Mouse (Mus musculus) left cerebral cortex, adult 8-10 months (tissue): Measurements from ENCODE around the gene Resf1. TPM values are rescaled to one million over a fixed set of nuclear protein-coding genes. Genes with fewer than 3 reads are reported as not detected.
"Not testable (repeated sequence)": the region's sequence is repeated elsewhere in the genome, so short reads cannot be mapped to it uniquely, and the experiment has no call there.

Source experiments
- DNase-seq, 2 experiments: peaks; one replicate each; pipeline ENCODE4 v3.0.0; 2022; ENCODE audit warnings: low spot score in 2 of 2
- total RNA-seq, 4 experiments: library from RNA; stranded (reverse); gene quantifications; 2 replicates each; pipeline ENCODE4 v1.2.4; 2022

The Resf1 gene
- total RNA-seq: 10 to 100 TPM; 14.6 to 20.4 (median 15.8) TPM

DNA sequence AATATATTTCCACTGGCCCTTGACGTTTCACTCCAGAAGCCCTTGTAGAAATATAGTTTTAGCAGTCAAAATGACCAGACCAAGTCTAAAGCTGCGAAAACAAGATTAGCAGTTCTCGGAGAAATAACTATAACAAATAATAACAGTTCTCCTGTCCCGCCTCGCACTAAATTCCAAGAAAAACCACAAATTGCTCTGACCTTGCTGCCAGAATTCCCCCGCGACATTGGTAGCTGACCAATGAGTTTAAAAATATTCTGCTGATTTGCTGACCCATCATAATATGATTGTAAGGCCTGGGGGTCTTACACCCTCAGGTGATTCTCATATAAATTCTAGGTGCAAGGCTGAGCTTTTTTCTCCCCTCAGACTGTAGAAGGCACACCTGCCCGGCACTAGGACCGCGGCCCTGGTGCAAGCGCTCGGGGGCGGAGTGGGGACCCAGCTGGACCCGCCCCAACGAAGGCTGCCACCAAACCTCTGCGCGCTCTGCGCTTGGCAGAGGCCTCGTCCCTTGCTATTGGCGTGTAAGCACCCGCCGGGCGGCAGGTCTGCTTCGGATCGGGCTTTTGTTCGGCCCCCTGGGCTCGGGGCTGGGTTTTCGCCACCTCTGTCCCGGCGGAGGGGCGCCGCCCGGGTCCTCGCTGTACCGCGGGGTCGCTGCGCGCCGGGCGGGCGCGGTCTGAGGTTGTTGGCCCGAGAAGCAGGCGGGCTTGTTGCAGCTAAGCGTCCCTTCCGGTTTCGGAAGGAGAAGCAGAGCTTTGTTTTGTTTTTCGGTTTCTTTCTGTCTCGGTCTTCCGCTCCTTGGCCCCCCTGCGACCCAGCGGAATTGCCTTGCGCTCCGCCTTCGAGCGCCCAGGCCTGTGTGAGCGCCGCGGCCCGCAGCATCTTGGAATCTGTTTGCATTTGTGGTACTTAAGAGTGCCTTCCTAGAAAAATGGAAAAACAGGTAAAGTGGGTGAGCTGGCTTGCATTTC, at the start of gene Resf1:
Resf1 (plus strand) TSS at position 459 of the 977 bp plus-strand sequence.
- DNase-seq: peak; percentile 74 to 84

DNA sequence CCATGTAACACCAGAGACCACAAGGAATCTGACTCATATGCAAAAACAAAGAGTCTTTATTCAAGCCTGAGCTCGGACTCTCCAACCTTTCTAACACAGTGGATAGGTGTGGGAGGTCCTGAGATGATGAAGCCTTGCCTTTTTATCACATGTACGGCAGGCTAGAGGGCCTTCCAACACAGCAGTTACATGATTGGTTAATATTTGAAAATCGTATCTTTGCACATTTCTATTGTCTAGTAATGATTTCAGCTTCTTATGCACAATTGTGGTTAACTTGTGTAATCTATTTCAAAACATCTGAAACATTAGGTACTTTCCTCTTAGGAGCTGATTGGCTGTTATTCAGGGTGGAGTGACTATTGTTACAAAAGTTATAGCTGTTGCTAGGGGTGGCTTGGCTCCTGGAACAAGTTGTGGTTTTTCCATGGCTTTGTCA, 48.4 kb upstream of the Resf1 start:
- DNase-seq: no peak

DNA sequence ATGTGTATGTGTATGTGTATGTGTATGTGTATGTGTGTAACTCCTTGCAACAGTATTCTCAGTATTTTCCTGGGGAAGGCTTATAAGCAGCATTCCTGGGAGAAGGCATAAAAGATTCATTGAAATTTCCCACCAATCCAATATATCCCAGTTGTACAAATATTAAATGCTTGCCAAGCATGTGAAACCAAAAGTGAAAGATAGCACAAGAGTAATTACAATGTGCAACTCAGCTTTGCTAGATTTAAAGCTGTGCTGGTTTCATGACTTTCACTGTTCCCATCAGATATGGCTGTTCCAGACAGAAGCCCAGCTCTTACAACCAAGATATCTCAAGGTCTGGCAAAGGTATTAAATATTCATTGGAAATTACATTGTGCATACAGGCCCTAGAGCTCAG, 41.3 kb upstream of the Resf1 start:
- DNase-seq: no peak

DNA sequence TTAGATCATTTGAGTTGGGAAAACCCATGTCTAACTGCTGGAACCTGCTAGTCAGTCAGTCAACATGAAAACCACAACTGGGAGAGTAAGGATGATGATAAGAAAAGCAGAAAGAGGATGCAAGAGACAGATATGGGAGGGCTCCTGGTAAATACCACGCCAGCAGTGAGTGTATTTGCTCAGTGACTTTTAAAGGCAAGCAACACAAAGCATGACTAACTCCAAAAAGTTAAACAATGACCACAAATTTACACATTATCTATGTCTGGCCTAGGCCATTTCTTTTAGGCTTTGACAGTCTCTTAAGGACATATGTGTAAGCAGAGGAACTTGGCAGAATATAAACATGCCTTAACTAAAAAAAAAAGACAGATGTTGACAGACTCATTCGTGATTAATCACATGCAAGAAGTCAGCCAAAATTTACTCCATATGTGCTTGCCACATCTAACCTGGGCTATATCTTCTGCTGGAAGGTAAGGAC, 30.9 kb upstream of the Resf1 start:
- no peak for DNase-seq

DNA sequence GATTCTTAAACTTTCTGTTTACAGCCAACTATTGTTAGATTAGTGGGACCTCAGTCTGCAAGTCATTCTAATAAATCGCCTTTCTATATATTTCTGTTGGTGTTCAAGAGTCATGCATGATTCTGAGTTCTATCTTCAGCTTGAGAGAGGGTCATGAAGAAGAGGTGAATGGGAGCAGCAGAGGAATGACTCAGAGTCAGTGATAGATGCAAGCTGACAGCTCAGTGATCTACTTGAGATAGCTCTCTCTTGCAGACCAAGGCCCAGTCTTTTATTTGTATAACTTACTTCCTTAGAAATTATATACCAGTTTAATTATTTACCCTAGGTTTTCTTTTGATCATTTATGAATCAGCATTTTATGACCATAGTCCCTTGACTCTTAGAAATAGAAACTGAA, 30.3 kb upstream of the Resf1 start:
- DNase-seq: no peak

DNA sequence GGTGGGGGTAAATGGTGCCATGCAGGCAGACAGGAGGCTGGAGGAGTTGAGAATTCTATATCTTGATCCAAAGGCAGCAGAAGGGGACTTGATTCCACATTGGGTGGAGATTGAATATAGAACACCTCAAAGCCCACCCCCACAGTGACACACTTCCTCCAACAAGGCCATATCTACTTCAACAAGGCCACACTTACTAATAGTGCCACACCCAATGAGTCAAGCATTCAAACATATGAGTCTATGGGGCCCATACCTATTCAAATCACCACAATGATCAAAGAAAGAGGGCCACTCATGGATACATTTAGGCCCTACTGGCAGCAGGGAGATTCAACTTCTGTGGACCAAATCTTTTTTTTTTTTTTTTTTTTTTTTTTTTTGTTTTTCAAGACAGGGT, 28.7 kb upstream of the Resf1 start:
- DNase-seq: no peak

DNA sequence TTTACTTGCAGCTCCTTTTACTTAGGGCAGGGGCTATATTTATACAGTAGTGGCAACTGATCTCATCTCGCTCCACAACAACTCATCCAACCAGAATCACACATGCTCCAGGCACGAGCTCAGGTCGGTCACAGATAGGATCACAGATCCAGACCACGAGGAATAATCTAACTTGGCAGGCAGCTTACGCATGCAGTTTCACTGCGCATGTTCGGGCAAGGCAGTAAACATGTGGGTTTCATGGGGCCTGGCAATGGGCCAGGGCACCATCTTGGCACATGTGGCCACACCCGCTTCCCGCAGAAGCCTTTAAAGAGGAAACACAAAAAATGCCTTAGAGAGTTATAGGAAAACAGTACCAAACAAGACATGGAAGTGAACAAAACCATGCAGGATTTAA, 21.0 kb upstream of the Resf1 start:
- not testable (repeated sequence) for DNase-seq

DNA sequence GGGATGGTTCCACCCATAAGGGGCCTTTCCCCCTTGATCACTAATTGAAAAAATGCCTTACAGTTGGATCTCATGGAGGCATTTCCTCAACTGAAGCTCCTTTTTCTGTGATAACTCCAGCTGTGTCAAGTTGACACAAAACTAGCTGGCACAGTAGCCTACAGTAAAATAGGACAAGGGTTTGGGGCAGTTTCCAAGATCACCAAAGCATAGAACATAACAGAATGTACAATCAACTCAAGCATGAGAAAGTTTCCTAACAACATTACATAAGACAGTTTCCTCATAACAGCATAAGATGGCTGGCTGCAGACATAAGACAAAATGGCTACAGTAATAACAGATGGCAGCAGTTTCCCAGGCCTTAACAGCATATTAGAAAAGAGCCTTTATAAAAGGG, 6.0 kb upstream of the Resf1 start:
- DNase-seq: not testable (repeated sequence)

DNA sequence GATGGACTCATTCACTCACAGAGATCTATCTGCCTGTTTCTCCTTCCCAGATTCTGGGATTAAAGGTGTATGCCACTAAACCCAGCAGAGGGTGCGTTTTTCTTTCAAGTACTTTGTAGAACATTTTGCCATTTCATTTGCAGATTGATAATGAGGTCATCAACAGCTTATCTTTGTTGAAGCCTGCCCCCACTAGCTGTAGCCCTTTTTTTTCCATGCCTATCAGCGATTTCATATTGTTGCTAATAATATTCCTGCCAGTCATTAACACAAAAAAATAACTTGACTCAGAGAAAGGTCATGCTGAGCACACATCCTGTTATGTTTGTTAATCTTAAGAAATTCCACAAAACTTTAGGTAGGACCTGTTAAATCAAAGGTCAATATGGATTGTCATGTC, 2.1 kb upstream of the Resf1 start:
- no peak for DNase-seq

DNA sequence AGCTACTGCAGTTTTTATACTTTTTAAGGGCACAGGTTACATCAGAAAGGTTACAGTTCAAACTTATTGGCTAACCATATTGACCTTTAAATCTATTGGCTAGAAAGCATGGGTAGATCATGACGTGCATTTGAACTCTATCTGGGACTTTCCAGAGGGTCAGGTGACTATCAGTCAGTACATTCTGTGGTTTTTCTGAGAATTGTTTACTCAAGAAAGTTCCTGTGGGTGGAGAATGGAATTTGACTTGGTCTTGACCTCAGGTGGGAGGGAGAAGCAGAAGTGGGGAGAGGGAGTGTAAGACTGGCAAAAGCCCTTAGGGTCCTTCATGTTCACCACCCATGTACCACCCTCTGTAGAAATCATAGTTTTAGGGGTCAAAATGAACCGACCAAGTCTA, 1.4 kb upstream of the Resf1 start:
- DNase-seq: no peak

DNA sequence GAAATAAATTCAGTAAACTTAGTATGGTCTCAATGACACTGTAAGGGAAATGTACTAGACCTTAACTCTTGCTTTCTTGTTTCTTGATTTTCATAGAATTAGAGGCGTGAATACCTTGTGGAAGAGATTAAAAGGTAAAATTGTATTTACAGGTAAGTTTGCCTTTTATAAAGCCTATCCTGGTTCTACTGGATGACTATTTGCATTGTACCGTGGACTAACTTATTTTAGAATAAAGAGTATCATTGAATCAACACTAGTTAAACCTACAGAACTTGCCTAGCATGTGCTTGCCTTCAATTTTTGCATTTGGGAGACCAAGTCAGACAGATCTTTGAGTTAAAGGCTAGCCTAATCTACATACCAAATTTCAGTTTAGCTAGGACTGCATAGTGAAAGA, 1.0 kb downstream of the Resf1 start:
- no peak for DNase-seq

DNA sequence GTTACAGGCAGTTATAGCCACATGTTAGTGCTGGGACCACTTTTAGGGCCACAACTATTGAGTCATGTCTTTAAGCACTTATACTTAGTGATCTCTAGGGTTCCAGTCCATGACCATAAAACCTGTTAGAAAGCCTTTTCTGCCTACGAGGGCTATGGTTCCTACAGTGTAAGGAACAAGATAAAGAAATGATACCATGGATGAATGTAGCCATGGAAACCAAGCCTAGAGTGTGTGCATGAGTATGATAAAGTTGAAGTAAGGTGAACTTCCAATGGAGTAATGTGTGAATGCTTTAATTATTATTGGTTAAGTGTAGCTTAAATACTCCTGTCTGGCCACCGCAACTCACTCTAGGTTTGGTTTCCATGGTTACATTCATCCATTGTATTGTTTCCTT, 1.8 kb downstream of the Resf1 start:
- no peak for DNase-seq

DNA sequence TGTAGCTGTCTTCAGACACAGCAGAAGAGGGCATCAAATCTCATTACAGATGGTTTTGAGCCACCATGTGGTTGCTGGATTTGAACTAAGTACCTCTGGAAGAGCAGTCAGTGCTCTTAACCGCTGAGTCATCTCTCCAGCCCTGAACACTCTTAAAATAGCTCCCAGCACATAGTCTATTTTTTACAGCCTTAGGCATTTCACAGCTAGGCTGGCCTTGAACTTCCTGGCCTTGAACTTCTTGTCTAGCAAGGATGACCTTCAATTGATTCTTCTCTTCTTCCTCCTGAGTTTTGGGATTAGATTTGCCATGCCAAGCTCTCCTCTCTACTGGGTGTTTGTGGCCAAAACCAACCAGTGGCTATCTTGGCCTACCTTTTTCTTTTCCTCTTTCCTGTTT, 2.6 kb downstream of the Resf1 start:
- no peak for DNase-seq

DNA sequence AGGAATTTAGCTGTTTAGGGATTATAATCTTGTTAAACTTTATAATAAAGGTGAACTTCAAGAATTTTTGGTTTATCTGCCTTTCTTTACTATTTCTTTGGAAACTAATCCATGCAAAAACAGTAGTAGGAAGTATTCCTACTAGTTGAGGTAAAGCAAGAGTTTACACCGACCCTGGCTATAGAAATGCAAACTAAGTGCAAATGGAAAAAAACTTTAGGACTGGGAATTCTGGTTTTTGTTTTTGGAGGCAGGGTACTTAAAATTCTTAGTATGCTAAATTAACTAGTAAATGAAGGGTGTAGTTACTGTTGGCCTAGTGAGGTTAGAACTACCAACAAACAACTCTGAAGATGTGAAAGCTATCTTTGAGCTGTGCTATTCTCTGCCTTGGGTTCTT, 3.0 kb downstream of the Resf1 start:
- DNase-seq: no peak

DNA sequence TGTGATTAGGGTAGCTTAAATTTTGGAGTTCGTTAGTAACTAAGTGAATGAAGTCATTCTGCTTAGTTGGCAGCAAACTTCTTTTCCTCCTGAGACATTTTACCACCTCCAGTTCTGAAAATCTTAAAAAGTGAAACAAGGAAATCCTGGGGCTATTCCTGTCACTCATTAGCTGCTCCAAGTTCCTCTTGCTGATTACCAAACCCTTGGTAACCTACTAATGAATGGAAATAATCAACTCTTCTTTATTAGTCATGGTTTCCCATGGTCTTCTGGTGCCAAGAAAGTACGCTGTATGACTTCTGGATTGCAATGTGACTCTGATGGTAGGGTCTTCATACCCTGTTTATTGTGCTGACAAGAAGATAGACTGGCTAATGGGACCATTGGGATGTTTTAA, 5.7 kb downstream of the Resf1 start:
- no peak for DNase-seq

DNA sequence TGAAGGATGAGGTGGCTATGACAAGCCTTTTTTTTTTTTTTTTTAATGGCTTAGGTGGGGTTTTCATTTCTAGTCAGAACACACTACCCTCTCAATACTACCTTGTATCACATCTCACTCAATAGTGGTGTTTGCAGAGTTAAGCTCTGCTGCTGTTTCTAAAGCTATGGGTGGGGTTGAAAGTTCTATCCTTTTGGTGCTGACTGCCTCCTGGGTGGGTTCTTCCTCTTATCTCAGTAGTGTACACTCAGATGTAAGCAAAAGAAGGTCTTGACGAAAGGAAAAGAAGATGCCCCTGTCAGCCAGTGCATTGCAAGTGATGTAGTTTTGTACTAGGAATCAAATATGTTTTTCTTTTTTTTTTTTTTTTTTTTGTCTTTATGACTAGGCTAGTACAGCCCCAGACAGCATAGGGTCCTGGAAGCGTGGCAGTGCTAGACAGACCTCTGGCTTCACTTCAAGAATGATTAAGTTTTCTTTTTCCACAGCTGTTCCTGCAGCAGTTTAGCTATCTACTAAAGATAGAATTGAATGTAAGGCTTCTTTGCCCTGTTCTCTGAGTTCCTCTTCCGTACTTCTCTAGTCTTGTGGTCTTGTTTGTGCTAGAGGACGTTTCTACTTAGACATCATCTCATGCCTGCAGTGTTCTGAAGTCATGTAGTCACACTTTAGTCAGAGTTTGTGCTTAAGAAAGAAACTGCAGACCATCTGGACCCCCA, 14.5 kb downstream of the Resf1 start:
- no peak for DNase-seq

DNA sequence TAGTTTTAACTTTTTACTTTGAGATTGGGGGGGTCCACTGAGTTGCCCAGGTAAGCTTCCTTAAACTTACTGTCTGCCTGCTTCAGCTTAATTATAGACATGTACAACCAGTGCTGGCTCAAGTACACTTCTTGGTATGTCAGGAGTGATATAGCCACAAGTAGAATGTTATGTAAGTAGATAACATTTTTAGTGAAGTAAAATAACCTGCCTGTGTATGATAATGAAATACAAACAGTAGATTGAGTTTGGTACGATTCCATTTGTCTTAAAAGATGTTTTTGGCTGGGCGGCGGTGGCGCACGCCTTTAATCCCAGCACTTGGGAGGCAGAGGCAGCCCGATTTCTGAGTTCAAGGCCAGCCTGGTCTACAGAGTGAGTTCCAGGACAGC, 15.0 kb downstream of the Resf1 start:
- DNase-seq: no peak

DNA sequence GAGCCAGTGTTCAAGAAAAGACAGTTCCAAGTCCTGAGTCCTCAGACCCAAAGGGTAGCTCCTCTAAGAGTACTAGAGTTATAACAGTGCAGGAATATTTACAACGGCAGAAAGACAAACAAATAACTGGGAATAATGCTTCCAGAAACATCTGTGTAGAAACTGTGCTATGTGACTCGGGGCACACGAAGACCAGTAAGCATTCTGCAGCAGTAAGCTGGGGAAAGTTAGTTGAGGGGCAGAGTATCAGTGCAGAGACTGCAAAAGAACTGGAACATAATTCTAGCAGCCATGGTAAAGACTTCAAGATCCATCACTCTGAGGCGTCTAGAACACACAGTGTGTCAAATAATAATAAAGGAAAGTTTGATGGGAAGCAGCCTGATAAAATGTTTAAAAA, 19.9 kb downstream of the Resf1 start:
- no peak for DNase-seq

DNA sequence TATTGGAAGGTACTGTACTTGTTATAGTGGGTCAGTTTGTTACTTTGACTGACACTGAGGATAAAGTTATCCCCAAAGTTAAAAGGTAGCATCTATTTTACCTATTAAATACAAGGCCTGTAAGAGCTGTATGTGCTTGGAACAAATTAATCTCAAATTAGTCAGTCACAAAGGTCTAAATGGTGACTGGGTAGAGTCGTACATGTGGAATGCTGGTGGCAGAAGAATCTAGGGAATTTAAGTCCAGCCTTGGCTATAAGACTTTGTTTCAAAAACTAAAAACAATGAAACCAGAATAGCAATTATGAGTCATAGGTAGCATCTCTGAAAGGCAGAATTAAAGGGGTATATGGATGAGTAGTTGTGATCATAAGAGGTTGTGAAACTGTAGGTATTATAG, 21.1 kb downstream of the Resf1 start:
- DNase-seq: no peak

DNA sequence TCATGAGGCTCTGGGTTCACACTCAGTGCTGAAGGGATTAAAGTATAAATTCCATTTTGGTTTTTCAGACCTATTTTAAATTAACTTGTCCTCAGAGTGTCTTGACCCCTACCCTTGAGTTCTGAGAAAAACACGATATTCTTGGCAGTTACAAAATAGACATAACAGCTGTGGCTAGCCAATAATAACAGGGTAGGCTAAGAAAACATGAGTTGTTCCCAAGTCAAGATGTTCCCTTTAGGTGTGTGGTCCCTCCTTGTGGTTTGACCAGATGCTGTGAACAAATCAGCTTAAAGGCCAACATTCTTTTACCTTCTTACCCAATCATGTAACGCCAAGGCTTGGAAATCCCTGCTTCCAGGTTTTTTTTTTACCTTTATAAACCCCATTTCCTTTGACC, 23.8 kb downstream of the Resf1 start:
- no peak for DNase-seq

DNA sequence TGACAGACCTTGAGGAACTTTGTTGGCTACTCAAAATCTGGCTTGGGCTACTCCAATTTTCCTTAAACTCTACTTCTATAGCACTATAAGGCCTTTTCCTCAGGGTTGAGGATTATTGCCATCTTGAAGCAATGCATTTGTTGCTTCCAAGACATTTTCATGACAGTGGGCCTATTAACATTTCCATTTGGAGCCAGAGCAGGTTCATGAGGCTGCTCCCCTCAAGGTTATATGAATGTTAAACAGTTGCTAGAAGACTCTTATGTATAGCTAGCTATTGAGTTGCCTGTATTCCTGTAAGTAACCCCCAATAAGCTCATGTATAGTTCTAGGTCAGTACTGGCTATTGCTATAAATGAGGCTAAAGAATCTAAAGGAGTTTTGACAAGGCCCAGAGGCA, 28.8 kb downstream of the Resf1 start:
- no peak for DNase-seq

DNA sequence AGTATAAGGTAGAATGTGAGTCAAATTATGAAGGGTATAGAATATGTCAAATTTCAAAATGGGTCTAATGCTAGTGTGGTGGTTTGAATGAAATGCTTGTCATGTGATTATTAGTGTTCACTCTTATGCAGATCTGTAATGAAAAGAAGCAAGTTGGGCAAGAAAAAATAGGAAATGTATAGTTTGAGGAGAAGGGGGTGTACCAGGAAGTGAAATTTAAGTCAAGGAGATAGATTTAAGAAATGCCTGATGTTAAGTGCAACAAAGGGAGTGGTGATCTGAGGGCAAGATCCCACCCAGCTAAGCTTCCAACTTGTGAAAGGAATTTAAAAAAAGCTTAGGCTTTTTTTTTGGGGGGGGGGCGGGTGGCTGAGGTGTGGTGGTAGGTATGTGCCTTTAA, 29.4 kb downstream of the Resf1 start:
- no peak for DNase-seq

DNA sequence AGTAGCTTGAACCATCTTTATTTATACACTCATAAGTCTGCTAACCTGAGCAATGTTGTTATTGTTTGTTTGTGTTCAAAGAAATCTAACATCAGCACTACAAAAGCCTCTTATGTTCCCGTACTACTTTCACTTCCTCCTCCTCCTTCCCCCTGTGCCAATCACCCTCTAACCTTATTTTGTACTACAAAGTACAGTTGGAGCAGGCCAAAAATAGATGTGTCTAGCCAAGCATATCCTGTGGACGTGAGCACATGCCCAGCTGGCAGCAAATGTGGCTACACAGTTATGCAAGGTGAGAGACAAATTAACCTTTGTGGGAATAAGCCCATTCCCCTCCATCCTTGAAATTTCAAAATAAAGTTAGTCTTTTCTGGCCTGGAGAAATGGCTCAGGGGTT, 34.6 kb downstream of the Resf1 start:
- no peak for DNase-seq
